Mouse (Mus musculus): Measurements from ENCODE around the gene Rasgef1b. TPM values are rescaled to one million over a fixed set of nuclear protein-coding genes. Genes with fewer than 3 reads are reported as not detected.

Gene Rasgef1b
- total RNA-seq, 2 experiments from 2014 or later: 0.32 to 0.52 TPM

DNA sequence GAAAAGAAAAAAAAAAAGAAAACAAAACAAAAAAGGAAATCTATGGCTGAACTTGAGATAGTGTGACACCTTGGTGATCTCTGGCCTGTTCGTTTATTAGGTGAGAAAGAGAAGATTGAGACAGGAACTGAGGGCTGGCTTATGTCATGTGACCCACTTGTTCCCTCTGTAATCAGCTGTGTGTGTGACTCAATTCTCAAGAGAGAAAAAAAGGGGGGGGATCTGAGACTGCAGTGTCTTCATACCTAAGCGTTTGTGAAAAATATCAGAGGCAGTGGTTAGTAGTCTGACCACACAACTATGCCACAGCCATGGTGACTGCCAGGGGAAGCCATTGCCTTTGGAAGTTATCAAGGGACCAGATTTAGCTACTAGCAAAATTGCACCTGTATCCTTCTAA lies 276.9 kb downstream of the Rasgef1b start:
- DNase-seq (ENCODE audit: low spot score): no peak

DNA sequence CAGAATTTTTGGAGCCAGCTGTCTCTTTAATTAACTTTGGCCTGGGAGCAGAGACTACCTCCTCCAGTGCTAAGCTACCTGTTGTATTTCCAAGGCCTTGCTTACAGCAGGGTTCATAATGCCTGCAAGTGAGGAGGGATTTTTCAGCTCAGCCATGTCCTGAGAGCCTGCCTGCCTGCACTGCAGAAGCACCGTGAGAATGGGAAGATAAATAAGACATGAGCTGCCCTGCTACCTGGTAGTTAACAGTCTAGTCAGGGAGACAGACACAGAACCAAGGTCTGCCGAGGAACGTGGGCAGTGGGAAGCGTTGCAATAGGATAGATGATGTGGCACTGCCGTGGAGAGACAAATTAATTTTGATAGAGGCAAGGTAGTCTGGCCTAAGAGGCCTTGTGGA lies 277.4 kb downstream of the Rasgef1b start:
- no peak for DNase-seq (ENCODE audit: low spot score)

DNA sequence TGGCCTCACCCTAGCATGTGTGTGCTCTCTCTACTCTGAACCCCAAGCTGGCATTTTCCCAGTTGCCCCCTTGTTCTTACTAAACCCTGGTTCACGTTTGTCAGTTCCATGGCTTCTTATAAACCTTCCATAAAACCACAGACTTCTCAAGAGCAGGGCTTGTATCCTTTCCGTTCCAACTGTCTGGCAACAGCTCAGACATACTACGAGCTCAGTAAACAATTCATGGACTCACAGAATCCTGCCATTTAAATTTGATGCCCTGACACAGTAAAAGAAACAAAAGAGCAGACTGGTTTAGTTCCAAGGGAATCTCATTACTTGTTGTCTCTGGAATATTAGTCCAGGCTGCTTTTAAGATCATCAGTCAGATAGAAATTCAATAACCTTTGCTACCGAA lies 277.9 kb downstream of the Rasgef1b start:
- no peak for DNase-seq (ENCODE audit: low spot score)

- no peak for DNase-seq (ENCODE audit: low spot score)
Observed at GRCm38 (mm10) chr5:99450463-99450862, 278.4 kb downstream of the Rasgef1b start.

- no peak for DNase-seq (ENCODE audit: low spot score)
Observed at GRCm38 (mm10) chr5:99447481-99447880, 281.4 kb downstream of the Rasgef1b start.

DNA sequence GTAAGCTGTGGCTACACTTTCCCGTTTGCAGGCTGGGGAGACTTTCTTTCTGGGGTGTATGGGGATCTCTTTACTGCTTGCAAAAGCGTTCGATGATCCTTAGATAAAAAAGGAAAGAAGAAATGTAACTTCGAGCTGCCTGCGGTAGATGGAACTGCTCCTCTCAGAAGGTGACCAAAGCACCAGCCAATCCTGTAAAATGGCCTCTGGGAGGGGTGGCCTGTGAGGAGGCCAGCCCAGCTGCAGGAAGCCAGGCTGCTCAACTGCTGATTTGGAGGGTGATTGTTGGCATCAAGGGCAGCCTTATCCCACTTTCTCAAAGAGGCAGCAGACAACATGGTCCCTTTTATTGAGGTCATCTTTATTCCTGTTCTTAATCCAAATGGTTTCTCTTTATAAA lies 283.6 kb downstream of the Rasgef1b start:
- no peak for DNase-seq (ENCODE audit: low spot score)

GRCm38 (mm10) chr5:99444777-99445176 lies 284.1 kb downstream of the Rasgef1b start:
- no peak for DNase-seq (ENCODE audit: low spot score)

- DNase-seq (ENCODE audit: low spot score): no peak
Observed at GRCm38 (mm10) chr5:99440109-99440508, 288.8 kb downstream of the Rasgef1b start.

DNA sequence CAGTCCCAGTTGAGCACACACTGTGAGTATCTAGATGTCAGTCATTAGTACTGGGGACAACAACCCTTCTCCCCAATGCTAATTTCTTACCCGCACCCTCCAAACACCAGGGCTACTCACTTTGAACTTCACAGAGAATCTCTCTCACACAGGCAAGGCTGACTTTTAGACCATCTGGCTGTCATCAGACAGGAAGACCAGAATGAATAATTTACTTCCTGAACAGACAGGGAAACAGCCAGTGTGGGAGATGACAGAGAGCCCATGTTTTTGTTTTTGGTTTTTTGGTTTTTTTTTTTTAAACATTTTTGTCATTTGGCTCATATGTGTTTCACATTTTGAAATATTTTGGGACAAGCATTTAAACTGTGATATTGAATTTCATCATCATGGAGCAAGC lies 290.3 kb downstream of the Rasgef1b start:
- DNase-seq (ENCODE audit: low spot score): no peak

GRCm38 (mm10) chr5:99434226-99434625 lies 294.6 kb downstream of the Rasgef1b start:
- no peak for DNase-seq (ENCODE audit: low spot score)

DNA sequence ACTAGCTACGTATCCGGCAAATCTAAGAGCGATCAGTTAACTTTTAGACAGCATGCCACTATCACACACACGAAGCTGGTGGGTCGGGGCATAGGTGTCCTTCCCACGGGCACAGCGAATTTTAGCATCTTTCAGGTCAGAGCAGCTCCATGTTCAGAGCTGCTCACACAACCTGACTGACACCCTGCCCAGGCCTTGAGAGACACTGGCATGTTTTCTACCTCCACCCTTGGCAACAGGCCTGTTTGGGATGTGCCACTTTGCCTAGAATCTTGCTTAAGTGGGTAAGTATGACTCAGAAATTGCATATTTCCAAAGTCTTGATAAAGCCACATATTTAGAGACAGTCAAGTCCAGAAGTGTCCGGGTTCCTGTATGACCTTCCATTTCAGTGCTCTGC lies 296.4 kb downstream of the Rasgef1b start:
- DNase-seq (ENCODE audit: low spot score): no peak

- no peak for DNase-seq (ENCODE audit: low spot score)
Observed at GRCm38 (mm10) chr5:99429273-99429672, 299.6 kb downstream of the Rasgef1b start.

GRCm38 (mm10) chr5:99428648-99429047 lies 300.2 kb downstream of the Rasgef1b start:
- no peak for DNase-seq (ENCODE audit: low spot score)

- no peak for DNase-seq (ENCODE audit: low spot score)
Observed at GRCm38 (mm10) chr5:99423271-99423670, 305.6 kb downstream of the Rasgef1b start.

GRCm38 (mm10) chr5:99422856-99423255 lies 306.0 kb downstream of the Rasgef1b start:
- no peak for DNase-seq (ENCODE audit: low spot score)

DNA sequence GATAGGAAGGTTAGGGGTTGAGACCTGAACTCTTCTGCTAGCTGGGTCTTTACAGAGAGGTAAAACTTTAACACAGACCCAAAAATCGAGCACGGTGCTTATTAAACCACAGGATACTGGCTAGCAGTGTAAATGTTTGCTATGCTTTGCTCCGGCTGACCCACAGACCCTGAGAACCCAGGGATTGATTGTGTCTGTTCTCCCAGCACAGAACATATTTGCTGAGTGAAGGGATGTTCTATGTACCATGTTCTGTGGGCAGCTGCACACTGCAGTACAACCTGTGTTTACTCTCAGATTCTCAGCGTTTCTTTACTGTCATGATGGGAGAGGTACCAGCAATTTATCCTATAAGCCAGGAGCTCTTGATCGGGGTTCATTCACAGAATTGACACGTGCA lies 306.8 kb downstream of the Rasgef1b start:
- DNase-seq (ENCODE audit: low spot score): no peak

- no peak for DNase-seq (ENCODE audit: low spot score)
Observed at GRCm38 (mm10) chr5:99419872-99420271, 309.0 kb downstream of the Rasgef1b start.

DNA sequence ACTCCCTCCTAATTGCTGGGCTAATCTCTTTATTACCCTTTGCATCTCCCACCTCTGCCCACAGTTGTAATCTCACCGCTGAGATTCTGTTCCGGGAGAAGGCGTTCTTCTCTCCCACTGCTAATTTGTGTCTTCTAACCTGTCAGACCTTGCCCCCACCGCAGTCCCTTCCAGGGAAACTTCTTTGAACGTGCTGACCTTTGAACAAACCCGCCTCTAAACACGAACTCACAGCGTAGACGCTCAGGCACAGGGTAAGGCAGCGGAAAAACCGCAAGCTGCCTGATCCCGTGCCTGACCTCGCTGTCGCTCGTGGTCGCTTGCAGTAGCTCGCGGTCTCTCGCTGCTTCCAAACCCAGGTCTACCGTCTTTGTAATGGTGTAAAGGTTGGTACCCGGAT lies 312.0 kb downstream of the Rasgef1b start:
- no peak for DNase-seq (ENCODE audit: low spot score)

DNA sequence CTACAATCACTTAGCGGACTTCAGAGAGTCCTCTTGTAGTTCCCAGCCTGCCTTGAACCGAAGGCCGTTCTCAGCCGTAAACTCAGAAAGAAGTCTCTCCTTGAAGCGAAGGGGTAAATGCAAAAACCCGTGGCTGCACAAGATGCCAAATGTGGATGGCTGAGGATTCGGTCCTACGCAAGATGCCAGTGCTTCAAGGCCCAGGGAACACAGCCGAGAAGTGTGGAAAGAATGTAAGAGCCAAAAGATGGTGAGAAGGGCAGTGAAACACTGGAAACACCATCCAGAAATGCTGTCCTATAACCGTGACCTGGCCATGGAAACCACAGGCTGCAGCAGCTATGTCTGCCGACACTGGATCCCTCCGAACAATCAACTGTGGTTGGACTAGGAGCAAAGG lies 313.2 kb downstream of the Rasgef1b start:
- DNase-seq (ENCODE audit: low spot score): no peak

- no peak for DNase-seq (ENCODE audit: low spot score)
Observed at GRCm38 (mm10) chr5:99415049-99415448, 313.8 kb downstream of the Rasgef1b start.

- no peak for DNase-seq (ENCODE audit: low spot score)
Observed at GRCm38 (mm10) chr5:99414293-99414692, 314.6 kb downstream of the Rasgef1b start.

DNA sequence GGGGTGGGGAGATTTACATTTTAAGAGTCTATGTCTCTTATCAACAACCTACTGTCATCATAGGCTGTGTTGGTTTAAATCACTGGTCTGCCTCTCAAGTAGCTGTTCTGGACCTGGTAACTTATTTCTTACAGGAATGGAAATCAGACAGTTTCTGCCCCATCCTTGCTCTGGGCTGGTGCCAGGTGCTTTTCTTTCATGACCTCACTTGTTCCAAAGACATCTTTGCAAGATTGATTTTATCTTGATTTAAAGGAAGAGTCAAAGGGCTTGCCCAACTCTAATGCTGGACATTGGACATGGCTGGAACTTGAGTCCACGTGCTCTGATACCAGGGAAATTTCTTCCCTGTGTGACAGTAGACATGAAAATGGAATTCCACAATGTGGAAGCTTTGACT lies 315.0 kb downstream of the Rasgef1b start:
- DNase-seq (ENCODE audit: low spot score): no peak

DNA sequence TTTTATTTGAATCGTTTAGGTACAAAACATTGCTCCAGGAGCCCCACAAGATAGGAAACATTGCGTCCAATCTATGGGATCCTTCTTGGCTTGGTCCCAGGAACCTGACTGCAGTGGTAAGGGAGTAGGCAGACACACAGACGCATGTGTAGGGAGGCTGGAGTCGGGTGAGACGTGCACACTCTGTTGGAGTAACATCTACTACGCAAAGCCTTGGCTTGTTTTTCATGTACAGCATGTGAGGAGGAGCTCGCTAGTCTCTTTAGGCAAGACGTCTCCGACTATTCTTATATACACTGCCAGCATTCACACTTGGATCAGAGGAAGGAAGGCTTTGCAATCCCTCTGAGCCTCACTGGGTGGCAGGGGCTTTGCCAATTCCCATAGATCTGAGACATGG lies 315.5 kb downstream of the Rasgef1b start:
- no peak for DNase-seq (ENCODE audit: low spot score)

GRCm38 (mm10) chr5:99404403-99405170 lies 324.3 kb downstream of the Rasgef1b start:
- no peak for DNase-seq (ENCODE audit: low spot score)

Measured in gastrocnemius, adult 18-20 months (tissue).